Mouse (Mus musculus): Measurements from ENCODE around the gene Olah.
"Not testable (repeated sequence)": the region's sequence is repeated elsewhere in the genome, so short reads cannot be mapped to it uniquely, and the experiment has no call there.

Gene Olah

GRCm38 (mm10) chr2:3397110-3397509, at the start of gene Olah:
Gene Olah, minus strand, starts transcription at chr2:3397210.
- DNase-seq, result not testable (repeated sequence)

GRCm38 (mm10) chr2:3445984-3446383, 49.0 kb upstream of the Olah start:
- DNase-seq, result no peak

GRCm38 (mm10) chr2:3444206-3444605, 47.2 kb upstream of the Olah start:
- DNase-seq, result no peak

- DNase-seq, result no peak
Measured at GRCm38 (mm10) chr2:3437956-3438355, 40.9 kb upstream of the Olah start.

- no peak for DNase-seq
Measured at GRCm38 (mm10) chr2:3435369-3436061, 38.5 kb upstream of the Olah start.

GRCm38 (mm10) chr2:3430956-3431355, 33.9 kb upstream of the Olah start:
- no peak for DNase-seq

- DNase-seq, result no peak
Measured at GRCm38 (mm10) chr2:3424579-3424910, 27.5 kb upstream of the Olah start.

GRCm38 (mm10) chr2:3423841-3424578, 27.0 kb upstream of the Olah start, which contains the start of gene Dclre1c:
Gene Dclre1c, plus strand, starts transcription at chr2:3424131.
- DNase-seq, result peak; percentile 81

- DNase-seq, result no peak
Measured at GRCm38 (mm10) chr2:3422548-3422947, 25.5 kb upstream of the Olah start, which contains the start of gene Meig1. Gene Meig1, minus strand, starts transcription at chr2:3422648.

GRCm38 (mm10) chr2:3420157-3420556, 23.1 kb upstream of the Olah start:
- no peak for DNase-seq

GRCm38 (mm10) chr2:3418883-3419431, 21.9 kb upstream of the Olah start:
- DNase-seq, result peak; percentile 96

- DNase-seq, result no peak
Measured at GRCm38 (mm10) chr2:3415676-3416075, 18.7 kb upstream of the Olah start.

- peak; percentile 81 for DNase-seq
Measured at GRCm38 (mm10) chr2:3414241-3414640, 17.2 kb upstream of the Olah start.

GRCm38 (mm10) chr2:3407756-3408155, 10.7 kb upstream of the Olah start:
- no peak for DNase-seq

- no peak for DNase-seq
Measured at GRCm38 (mm10) chr2:3405981-3406380, 9.0 kb upstream of the Olah start.

- DNase-seq, result no peak
Measured at GRCm38 (mm10) chr2:3391945-3392344, 5.1 kb downstream of the Olah start.

GRCm38 (mm10) chr2:3387105-3387860, 9.7 kb downstream of the Olah start:
- no peak for DNase-seq

GRCm38 (mm10) chr2:3365127-3365526, 31.9 kb downstream of the Olah start:
- DNase-seq, result no peak

- DNase-seq, result no peak
Measured at GRCm38 (mm10) chr2:3361067-3361466, 35.9 kb downstream of the Olah start.

- DNase-seq, result no peak
Measured at GRCm38 (mm10) chr2:3357887-3358286, 39.1 kb downstream of the Olah start.

GRCm38 (mm10) chr2:3356311-3356710, 40.7 kb downstream of the Olah start:
- DNase-seq, result no peak

- DNase-seq, result no peak
Measured at GRCm38 (mm10) chr2:3355793-3356192, 41.2 kb downstream of the Olah start.

- DNase-seq, result no peak
Measured at GRCm38 (mm10) chr2:3353160-3353559, 43.9 kb downstream of the Olah start.

Measured in right cerebral cortex, postnatal 4 days (tissue).